ENCODE assay signal across 10 mouse cellular contexts in the genomic region with DNA sequence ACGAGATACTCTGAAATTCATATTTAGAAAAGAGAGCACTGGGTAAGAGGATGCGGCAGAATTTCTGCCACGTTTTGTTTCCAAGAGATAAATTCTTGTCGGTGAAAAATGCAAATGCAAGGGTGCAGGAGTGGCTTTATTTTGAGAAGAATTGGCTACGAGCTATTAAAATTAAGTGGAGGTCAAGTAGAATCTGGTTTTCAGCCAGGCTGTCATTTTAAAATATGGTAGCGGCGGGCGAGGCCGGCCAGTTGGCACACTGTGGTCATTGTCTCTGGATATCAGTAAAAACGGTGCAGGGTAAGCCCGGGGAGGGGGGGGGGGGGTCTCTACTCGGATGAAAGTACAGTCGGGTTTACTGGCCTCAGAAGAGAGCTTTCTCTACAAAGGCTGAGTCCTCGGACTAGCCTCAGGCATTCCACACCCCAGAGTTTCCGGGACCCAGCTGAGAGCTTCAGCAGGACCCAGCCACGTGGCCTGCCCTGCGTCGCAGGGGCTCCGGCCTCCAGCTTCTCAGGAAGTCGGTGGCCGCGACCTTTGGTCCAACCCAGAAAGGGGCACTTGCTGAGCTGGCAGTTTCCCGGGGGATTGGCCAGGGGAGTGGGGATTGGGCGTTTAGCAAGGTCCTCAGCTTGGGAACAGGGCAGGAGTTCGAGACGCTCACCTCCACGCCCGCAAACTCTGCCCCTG. TPM values are rescaled to one million over a fixed set of nuclear protein-coding genes. Genes with fewer than 3 reads are reported as not detected.
DNase-seq lines count a peak whose midpoint lies in the region; ATAC-seq lines count a peak whose summit lies in the region.
"Had no signal": no experiment of that assay in that cellular context is flagged by ENCODE, and none has a peak within 500 bp of the region (broad histone marks: within the 10 kb centered on the region; RNA-seq: fewer than 3 reads in every experiment).

No protein-coding gene starts in this region.

- peak overlapping the region; percentile 41 for H3K4me2 ChIP-seq in neural tube, embryonic 11.5 days (ENCODE audit: low read depth)

- ATAC-seq in neural tube, embryonic 11.5 days (ENCODE audit: insufficient read depth, low FRiP score, low TSS enrichment) = peak; percentile 62

- H3K27ac ChIP-seq in neural tube, embryonic 11.5 days (ENCODE audit: low read depth, low read length) = no peak overlapping the region

- H3K9ac ChIP-seq in neural tube, embryonic 11.5 days (ENCODE audit: low read length) = 0 out of 2 replicates have a peak overlapping the region, but pooled peaks have one; percentile 2

- peak overlapping the region; percentile 17; the same call in 1 of the 2 replicates for H3K4me3 ChIP-seq in neural tube, embryonic 11.5 days (ENCODE audit: low read depth, low read length)

- 2% methylated on average over 28 of the region's 28 CpGs for WGBS in neural tube, embryonic 11.5 days

- peak; percentile 6 to 17 for DNase-seq in layer of hippocampus, postnatal 10 days (ENCODE audit: low spot score in 2 of 2)
- no peak for DNase-seq in layer of hippocampus, adult 9-10 months (ENCODE audit: low spot score)
- DNase-seq in embryo, embryonic 10 days (ENCODE audit: low spot score) = peak; percentile 83
- DNase-seq in heart, postnatal 14 days = peak; percentile 7 to 22
- peak; percentile 62 for DNase-seq in neural tube, embryonic 11.5 days (ENCODE audit: low spot score)
- no peak for DNase-seq in layer of hippocampus, adult 18-20 months (ENCODE audit: low spot score in 2 of 2)
- no peak for DNase-seq in thymus, adult 18-20 months
- no peak for DNase-seq in MN1 (ENCODE audit: low spot score)

- H3K36me3 ChIP-seq in neural tube, embryonic 11.5 days (ENCODE audit: control insufficient read depth, insufficient read depth, low read length) = no peaks in the 10 kb centered on the region

- peaks cover 63% of the 10 kb centered on the region for H3K27me3 ChIP-seq in neural tube, embryonic 11.5 days (ENCODE audit: control insufficient read depth, insufficient read depth, low read length)

- no peaks in the 10 kb centered on the region for H3K9me3 ChIP-seq in neural tube, embryonic 11.5 days (ENCODE audit: control insufficient read depth, low read length)

- peaks cover 4% of the 10 kb centered on the region; the same call in 1 of the 2 replicates for H3K4me1 ChIP-seq in neural tube, embryonic 11.5 days (ENCODE audit: control insufficient read depth, insufficient read depth, low read length)

- intact Hi-C loops in heart, postnatal 14 days (cut with DNase I) = no loop called here

RNA-seq across cellular contexts. Expression of a gene that starts 1.7 kb away (rescaled TPM):
- 1 to 10 TPM in 1 of 2 experiments, under 1 TPM in 1; 0.94 to 1.7 TPM for total RNA-seq in layer of hippocampus, postnatal 10 days (2021)
- total RNA-seq in heart, postnatal 14 days (2021) = 1 to 10 TPM; 2.2 to 2.8 TPM
- polyA plus RNA-seq in neural tube, embryonic 11.5 days (2014; fragmentation: Nextera tagmentation; extraction: Ambion mirVana) = 20.9 and 25.2 TPM in 2 replicates
- total RNA-seq in layer of hippocampus, adult 18-20 months (2021) = 1 to 10 TPM; 1.3 to 1.7 TPM

RNA-seq across cellular contexts. Expression of a gene that starts 27.5 kb away (rescaled TPM):
- total RNA-seq in layer of hippocampus, postnatal 10 days (2021) = not detected
- not detected for total RNA-seq in heart, postnatal 14 days (2021)
- 0.72 and 1.2 TPM in 2 replicates for polyA plus RNA-seq in neural tube, embryonic 11.5 days (2014; fragmentation: Nextera tagmentation; extraction: Ambion mirVana)
- total RNA-seq in layer of hippocampus, adult 18-20 months (2021) = not detected
- polyA plus RNA-seq: large intestine, adult 2 months; small intestine, adult 2 months had no signal

Comparison
In these comparisons a context has a peak if more than half of its experiments do, and no peak if none do; other contexts are left out.
1. DNase-seq: peak in layer of hippocampus, postnatal 10 days (2 of 2), embryo, embryonic 10 days (single experiment), heart, postnatal 14 days (2 of 2) and neural tube, embryonic 11.5 days (single experiment); none in layer of hippocampus, adult 9-10 months (single experiment), layer of hippocampus, adult 18-20 months (0 of 2), thymus, adult 18-20 months (0 of 2) and MN1 (single experiment).